Mouse (Mus musculus) sigmoid colon, adult 10 weeks (tissue): ENCODE results near the gene Gm49630. TPM values are rescaled to one million over a fixed set of nuclear protein-coding genes. Genes with fewer than 3 reads are reported as not detected.

Experiments used
- polyA plus RNA-seq: library from polyadenylated mRNA; stranded (reverse); fragments of 350-450 nt; fragmentation: Illumina TruSeq; extraction: RNeasy Lipid Tissue Mini Kit (QIAGEN cat#74804); gene quantifications from one replicate; pipeline ENCODE4 v1.2.3, GENCODE M21; 2014; ENCODE audit warnings: low read depth, low replicate concordance

The Gm49630 gene
- not detected for polyA plus RNA-seq

DNA sequence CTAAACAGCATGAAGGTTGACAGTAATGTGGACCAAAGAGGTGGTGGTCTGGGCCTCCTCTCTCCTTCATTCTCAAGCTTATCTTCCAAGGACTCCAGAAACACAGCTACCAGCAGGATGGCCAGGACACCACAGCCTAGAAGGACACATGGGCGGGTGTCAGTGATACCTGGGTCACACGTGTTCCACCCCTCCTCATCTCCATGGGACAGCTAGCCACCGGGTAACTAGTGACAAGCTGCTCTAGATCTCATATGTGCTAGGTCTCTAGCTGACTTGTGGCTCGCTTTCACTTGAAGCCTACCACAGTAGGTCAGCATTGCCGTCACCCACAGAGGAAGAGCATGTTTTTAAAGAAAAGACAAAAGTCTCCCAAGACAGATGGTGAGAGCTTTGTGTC, at the start of gene Gm49630:
Gene Gm49630, minus strand, starts transcription at position 101 of the 400 bp plus-strand sequence.

DNA sequence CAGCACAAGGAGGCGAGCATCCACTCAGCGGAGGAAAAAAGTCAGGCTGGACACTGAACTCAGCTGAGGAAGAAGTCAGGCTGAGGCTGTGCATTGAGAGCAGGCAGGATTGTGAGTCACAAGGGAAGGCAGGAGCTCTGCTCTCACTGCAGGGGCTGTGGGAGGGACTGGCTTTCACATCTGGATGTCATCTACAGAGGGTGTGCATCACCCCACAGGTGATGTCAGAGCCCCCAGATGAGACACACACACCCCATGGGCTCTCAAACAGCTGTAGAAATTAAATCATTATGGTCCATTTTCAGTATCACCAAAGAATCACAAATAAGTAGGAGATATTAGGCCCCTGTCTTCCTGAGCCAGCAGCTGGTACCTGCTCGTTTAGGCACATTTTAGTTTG, 13.6 kb upstream of the Gm49630 start, which contains the start of gene Unc93a2:
Gene Unc93a2, minus strand, starts transcription at position 101 of the 400 bp plus-strand sequence.

DNA sequence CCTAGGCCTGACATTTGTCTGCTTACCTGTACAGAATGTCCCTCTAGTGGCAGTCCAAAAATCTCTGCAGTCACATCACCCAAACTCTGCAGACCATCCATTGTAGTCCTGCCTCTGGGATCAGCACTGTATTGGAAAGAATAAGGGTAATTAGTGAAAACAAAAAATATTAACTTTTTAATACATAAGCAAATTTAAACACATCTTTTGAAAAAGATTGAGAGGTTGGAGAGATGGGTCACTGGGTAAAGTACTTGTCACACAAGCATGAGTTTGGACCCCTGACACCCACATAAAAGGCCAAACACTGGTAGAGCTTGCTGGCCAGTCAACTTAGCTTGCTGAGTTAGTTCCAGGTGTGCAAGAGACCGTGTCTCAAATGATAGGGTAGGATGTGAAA, 19.2 kb downstream of the Gm49630 start, which contains the start of gene Ttll2:
Gene Ttll2, minus strand, starts transcription at position 101 of the 400 bp plus-strand sequence.

GRCm38 (mm10) chr17:7324346-7324745, 47.4 kb downstream of the Gm49630 start, which contains the start of gene Tcp10a:
Gene Tcp10a (plus strand): TSS chr17:7324646.

Other genes starting within 250 kb of the Gm49630 start
- gene Rps6ka2, start 201.9 kb downstream of the Gm49630 start, polyA plus RNA-seq = 0.54 TPM
- not detected for gene Tcp10a, start 47.3 kb downstream of the Gm49630 start, polyA plus RNA-seq
- not detected for gene Ttll2, start 19.3 kb downstream of the Gm49630 start, polyA plus RNA-seq
- 0.16 TPM for gene Unc93a2, start 13.5 kb upstream of the Gm49630 start, polyA plus RNA-seq